Mouse (Mus musculus): ENCODE results near the gene Gm17402. TPM values are rescaled to one million over a fixed set of nuclear protein-coding genes. Genes with fewer than 3 reads are reported as not detected.

Gm17402 gene
- total and polyA plus RNA-seq, 3 experiments = not detected

DNA sequence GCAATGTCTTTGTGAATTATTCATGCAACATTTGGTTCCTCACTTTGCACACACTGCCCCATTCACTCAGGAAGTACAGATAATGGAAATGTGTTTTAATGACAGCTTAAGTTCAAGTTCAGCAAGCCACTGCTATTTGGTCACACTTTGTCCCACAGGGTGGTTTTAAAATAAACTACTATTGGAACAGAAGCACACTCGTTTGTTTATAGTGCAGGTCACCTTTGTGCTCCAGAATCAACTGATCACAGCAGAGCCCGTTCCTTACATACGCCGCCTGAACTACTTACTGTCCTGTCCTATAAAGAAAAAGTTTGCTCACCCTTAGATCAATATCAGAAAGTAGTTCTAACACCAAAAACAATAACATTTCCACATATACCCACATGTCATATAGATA lies 52.5 kb downstream of the Gm17402 start:
- Histone ChIP-seq H3K4me1 (ENCODE audit: insufficient read depth, low read depth, low read length) (no peaks in the 10 kb centered on the region), H3K4me3 (ENCODE audit: low read depth, low read length) (no peak overlapping the region), H3K27me3 (ENCODE audit: insufficient read depth, low read length) (no peaks in the 10 kb centered on the region), H3K9me3 (replicated peaks) (no peaks in the 10 kb centered on the region), H3K36me3 (replicated peaks) (no peaks in the 10 kb centered on the region)
- DNase-seq (ENCODE audit: low spot score) (no peak), ATAC-seq (ENCODE audit: extremely low read depth, insufficient number of reproducible peaks, low FRiP score, poor library complexity, severe bottlenecking) (no peak)
- TF ChIP-seq TAL1 (conservative IDR thresholded peaks at IDR 0.05; ENCODE audit: low read depth, low read length) (no peak), GATA1 (IDR thresholded peaks at IDR 0.05; ENCODE audit: borderline replicate concordance, low read length) (no peak)

Other genes starting within 250 kb of the Gm17402 start
- gene Mlf1, start 1.1 kb downstream of the Gm17402 start, total RNA-seq (2014; fragmentation: Nextera tagmentation) = not detected in 2 replicates
- not detected in 2 replicates for gene Mlf1, start 1.1 kb downstream of the Gm17402 start, total RNA-seq (2017)
- gene Mlf1, start 1.1 kb downstream of the Gm17402 start, polyA plus RNA-seq (2012) = not detected in 2 replicates
- 74.6 and 84.0 TPM in 2 replicates for gene Gfm1, start 54.9 kb upstream of the Gm17402 start, total RNA-seq (2014; fragmentation: Nextera tagmentation)
- gene Gfm1, start 54.9 kb upstream of the Gm17402 start, total RNA-seq (2017) = 81.0 and 89.4 TPM in 2 replicates
- gene Gfm1, start 54.9 kb upstream of the Gm17402 start, polyA plus RNA-seq (2012) = 8.0 and 9.7 TPM in 2 replicates
- gene Lxn, start 88.8 kb upstream of the Gm17402 start, total RNA-seq (2014; fragmentation: Nextera tagmentation) = 44.2 and 59.2 TPM in 2 replicates
- gene Lxn, start 88.8 kb upstream of the Gm17402 start, total RNA-seq (2017) = 84.6 and 92.3 TPM in 2 replicates
- 26.1 and 30.6 TPM in 2 replicates for gene Lxn, start 88.8 kb upstream of the Gm17402 start, polyA plus RNA-seq (2012)
- not detected in 2 replicates for gene Rarres1, start 140.4 kb upstream of the Gm17402 start, total RNA-seq (2014; fragmentation: Nextera tagmentation)
- gene Rarres1, start 140.4 kb upstream of the Gm17402 start, total RNA-seq (2017) = 0.38 and 0.46 TPM in 2 replicates
- gene Rarres1, start 140.4 kb upstream of the Gm17402 start, polyA plus RNA-seq (2012) = not detected in 2 replicates
- gene Mfsd1, start 207.6 kb upstream of the Gm17402 start, total RNA-seq (2014; fragmentation: Nextera tagmentation) = 29.5 and 30.1 TPM in 2 replicates
- 188 and 206 TPM in 2 replicates for gene Mfsd1, start 207.6 kb upstream of the Gm17402 start, total RNA-seq (2017)
- gene Mfsd1, start 207.6 kb upstream of the Gm17402 start, polyA plus RNA-seq (2012) = 24.0 and 25.6 TPM in 2 replicates

All from G1E (cell line).